Mouse (Mus musculus) urinary bladder, postnatal 4 days (tissue): Measurements from ENCODE around the gene Tnik.

Source experiments
- DNase-seq, 2 experiments: peaks; one replicate each; pipeline ENCODE4 v3.0.0; 2021 to 2022; ENCODE audit warnings: low spot score in 2 of 2

Tnik gene

DNA sequence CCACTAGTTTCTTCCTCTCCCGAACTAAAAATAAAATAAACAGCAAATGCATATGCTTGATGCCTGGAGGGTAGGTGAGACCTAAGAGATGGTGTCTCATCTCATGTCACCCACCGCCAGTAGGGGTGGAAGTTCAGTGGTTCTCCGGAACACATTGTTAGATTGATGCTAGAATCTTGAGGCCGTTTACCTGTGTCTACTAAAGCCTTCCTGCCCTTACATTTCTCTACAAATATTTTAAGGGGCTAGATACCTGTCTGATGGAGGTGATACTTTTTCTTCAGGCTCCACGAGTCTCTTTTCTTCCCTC is 1.8 kb downstream of the Tnik start:
- DNase-seq: no peak

DNA sequence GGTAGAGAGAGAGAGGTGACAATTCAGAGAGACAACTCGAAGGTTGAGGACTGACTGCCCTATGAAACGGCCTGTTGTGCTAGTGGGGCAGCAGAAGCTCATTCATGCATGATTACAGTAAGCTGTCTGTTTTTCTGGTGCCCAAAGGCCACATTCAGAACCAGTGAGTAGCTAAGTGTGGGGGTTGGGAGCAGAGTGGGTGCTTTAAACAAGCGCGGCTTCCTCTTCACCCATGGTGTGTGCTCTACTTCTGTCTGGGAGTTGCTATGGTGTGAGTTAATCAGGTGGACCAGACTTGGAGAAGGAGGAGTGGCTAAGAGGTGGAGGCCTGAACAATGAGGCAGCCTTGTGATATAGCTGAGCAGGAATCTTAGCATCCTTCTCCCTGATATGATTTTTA is 2.2 kb downstream of the Tnik start:
- DNase-seq: no peak

DNA sequence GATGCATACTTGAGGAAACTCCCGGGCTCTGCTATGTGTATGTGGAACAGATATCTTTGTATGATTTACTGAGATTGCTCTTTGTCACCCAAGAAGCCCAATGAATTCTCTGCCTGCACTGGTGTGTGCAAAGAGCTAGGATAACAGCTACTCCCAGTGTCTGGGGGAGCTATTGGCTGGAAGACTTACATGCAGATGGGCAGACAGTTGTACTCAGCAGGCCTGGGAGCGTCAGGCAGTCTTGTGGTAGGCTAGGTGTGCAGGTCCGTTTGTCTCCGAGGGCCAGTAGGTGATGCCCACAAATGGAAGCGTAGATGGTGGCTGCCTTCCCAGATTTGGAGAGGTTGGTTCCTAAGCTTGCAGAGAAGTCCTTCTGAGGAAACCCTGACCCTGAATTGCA is 2.6 kb downstream of the Tnik start:
- no peak for DNase-seq

DNA sequence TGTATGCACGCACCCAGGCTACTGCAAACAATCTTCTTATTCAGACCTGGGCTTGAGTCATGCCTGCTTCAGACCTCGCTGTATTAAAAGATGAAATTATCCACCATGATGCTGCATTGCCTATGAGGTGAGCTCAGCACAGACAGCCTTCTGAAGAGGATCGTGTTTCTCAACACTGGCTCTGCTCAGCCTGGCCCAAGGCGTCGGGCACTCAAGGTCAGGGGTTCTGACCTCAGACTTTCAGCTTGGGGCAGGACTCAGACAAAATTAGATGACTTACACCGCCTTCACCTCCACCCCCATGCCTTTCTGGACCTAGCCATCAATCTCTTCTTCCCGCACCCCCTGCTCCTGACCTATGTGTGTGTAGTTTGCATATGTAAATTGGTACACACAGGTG is 4.2 kb downstream of the Tnik start:
- no peak for DNase-seq

DNA sequence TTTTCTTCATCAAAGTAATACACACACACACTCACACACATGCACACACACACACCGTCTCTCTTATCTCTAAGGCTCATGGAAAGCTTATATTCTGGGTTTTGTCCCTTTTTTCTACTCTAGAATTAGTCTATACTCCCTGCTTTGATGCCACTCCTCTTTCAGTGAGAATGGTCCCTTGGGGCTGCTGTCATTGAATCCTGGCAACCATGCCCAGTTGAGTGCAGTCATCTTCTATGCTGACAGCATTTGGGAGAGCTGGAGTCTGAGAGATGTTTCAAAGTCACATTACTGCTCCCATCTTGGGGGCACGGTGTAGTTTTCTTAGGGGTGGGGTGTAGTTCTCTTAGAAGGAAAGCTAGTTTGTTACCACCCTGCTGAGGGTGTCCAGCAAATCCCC is 6.7 kb downstream of the Tnik start:
- no peak for DNase-seq

DNA sequence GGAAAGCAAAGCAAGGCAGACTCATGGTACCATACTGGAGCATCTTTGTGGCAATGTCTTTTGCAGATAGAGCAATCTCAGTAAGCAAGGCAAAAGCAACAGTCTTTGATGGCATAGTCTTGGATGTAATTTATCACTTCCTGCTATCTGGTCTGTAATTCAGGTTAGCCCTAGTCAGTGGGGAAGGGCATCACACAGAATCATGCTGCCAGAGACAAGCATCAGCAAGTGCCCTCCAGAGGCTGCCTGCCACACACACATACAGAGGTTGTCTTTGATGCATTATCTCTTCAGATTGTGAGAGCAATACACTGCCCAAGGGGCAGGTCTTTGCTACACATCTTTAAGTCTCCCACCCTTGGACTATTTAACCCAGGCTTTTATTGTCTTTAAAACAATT is 8.9 kb downstream of the Tnik start:
- DNase-seq: no peak

DNA sequence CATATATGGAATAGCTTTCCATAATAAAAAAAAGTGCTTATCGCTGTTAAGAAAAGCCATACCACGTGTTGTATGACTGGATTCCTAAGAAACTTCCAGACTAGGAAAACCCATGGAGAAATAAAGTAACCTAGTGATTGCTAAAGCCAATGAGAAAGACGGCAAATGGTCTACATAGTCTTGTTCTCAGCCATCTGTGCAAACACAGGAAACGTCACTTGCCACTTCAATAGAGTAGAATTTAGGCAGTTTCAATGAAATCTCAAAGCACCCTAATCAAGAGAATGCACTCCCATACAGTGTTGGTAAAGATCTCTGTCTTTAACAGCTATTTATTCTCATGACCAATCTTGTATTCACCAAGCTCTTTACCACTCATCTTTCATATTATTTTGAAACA is 11.7 kb downstream of the Tnik start:
- DNase-seq: no peak

DNA sequence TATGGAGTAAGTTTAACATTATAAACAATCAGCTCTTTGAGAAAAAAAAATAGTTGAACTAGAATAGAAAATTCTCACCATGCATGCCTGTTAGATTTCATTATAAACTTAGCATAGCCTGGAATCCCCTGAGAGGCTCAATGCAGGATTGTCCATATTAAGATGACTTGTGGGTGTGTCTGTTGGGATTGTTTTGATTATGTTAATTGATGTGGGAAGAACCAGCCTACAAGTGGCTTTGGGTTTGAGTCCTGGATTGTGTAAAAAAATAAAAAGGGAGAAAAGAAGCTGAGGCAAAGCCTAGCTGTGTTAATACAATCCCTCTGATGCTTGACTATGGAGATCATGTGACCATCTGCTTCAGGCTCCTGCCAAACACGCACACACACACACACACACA is 26.7 kb downstream of the Tnik start:
- DNase-seq: no peak

DNA sequence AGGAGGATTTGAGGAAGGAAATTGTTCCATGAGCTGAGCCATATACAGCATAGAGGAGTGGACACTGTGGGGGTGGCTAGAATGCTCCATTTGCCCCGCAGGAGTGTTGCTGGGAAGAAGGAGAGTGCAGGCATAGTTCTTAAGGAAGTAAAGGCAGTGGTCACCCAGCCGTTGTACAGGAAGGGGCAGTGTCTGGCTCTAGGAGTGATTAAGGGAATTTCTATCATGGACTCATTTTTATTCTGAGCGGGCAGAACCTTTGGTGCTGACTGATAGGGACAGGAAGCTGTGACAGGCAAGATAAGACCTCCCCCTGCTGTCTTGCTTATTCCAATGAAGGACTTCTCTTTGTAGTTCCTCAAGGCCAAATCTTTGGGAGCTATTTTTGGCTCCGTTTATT is 38.4 kb downstream of the Tnik start:
- no peak for DNase-seq

DNA sequence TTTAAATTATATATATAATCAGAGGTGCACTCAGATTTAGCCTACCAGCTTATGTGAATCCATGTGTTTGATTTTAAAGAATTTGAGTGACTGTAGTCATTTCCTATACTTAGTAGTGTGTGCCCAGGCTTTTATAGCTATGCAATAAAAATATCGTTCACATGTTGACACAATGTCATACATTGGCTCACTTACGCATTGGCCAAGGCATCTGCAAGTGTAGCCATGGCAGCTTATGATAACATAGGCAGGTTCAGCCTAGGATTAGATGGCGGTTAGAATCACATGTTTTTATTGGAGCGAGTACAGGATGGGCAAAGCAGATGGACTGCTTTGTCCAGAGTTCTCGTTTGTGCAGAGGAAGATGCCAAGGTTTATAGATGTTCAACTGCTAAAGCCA is 40.9 kb downstream of the Tnik start:
- no peak for DNase-seq

DNA sequence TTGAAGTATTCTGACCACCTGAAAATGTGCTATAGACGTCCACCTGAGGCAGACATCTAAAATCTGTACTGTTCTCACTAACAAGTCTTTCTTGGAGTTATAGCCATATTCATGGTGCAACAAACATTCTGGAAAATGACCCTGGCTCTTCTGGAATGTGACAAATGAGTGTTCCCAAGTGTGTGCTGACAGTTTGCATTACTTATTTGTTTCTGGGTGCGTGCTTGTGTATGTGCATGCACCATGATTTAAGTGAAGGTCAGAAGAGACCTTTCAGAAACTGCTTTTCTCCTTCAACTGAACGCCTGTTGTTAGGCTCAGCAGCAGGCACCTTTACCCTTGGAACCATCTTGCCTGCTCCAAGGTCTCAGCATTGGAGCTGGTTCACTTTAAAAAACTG is 43.8 kb downstream of the Tnik start:
- no peak for DNase-seq

DNA sequence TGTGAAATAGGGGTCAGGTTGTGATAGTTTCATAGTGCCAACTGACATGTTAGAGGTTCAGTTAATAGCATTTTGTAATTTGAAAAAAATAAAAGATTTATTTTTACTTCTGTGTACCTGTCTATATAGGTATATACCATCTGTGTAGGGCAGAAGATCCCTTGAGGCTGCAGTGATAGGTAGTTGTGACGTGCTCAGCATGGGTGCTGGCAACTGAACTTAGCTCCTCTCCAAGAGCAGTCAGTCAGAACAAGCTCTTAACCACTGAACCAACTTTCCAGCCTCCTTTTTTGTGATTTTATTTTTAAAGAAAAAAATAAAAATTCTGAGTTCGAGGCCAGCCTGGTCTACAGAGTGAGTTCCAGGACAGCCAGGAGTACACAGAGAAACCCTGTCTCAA is 51.4 kb downstream of the Tnik start:
- no peak for DNase-seq

DNA sequence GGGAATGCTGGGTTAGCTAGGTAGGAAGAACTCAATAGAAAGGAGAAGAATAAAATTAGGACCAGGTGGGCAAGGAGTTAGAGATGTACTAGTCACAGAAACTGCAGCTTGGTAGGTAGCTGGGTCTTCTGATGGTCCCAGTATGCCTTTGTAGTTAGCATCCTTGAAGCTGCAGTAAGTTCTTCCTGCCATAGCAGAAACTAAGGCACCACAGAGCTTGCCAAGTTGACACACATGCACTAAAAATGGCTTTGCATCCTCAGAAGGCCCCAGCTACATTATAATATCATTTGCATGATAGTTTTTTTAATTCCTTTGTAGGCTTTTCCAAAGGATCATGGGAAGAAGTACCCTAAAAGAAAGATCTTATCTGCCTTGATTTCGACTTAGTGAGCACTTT is 54.3 kb downstream of the Tnik start:
- no peak for DNase-seq

DNA sequence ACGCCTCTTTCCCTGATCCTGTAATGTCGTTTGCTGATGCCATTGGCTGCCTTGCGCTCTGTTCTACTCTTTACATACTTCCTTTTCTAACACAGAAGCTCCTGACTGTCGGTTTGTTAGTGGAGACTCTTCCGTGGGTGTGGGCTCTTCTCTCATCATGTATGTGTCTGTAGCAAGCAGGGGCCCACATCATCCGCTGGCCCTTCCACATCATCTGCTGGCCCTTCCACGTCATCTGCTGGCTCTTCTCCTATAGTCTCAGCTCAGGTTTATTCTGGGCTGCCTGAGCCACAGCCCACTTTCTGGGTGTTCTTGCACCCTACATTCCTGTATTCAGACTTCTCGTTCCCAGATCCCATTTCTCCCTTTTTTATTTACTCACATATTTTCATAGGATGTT is 58.6 kb downstream of the Tnik start:
- DNase-seq: no peak

DNA sequence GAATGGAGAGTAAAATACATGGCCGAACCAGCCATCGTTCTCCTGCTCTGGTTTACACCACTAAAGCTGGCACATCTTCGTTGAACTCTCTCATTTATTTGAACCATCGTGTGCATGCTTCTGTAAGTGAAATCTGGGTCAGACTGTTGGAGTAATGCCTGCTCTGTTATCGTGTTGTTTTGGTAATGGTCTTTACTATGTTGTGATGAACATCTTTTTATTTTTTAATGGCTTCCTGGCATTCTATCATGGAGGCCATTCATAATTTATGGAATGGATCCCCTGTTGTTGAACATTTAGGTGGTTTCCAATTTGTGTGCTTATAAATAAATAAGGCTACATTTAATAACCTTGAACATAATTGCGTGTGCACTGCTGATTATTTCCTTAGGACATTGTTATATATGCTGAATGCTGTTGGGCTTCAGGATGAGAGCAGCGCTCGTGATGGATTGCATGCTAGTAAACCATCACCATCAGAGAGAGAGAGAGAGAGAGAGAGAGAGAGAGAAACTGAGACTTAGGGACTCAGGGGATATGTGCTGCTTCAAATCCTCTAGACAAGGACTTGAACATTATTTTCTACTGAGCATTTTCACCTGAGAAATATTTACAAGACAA is 62.7 kb downstream of the Tnik start:
- no peak for DNase-seq

DNA sequence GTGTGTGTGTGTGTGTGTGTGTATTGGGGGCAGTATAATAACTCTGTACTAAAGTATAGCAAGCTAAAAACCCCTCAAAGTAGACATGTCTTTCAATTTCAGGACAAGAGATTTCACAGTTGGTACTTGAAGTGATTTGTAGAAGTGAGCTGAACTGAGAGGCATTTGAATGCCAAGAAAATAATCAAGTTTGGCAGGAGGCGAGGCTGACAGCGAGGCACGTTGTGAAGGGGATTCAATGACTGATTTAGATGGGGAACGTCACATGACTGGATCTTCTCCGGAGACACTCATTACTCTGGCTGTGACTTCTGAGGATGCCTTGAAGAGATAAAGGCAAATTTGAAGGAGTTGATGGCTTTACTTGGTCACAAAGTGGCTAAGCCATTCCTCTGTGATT is 69.3 kb downstream of the Tnik start:
- no peak for DNase-seq

DNA sequence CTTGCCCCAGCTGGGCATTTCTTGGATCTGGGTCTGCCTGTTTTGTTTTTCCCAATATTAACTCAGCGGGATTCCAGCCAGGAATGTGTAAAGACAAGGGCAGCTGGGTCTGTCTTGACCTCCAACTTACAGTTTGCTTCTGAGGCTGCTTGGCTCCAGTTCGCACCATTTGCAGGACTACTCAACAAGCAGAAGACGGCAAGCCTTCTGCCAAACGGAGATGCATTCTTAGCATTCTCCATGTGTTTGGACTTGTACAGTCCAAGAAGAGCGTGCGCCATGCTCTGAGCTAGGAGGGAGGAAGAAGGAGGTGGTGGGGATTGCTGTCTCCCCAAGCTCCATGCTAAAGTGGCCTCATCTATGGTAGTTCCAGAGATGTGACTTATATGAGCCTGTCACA is 70.9 kb downstream of the Tnik start:
- DNase-seq: no peak

DNA sequence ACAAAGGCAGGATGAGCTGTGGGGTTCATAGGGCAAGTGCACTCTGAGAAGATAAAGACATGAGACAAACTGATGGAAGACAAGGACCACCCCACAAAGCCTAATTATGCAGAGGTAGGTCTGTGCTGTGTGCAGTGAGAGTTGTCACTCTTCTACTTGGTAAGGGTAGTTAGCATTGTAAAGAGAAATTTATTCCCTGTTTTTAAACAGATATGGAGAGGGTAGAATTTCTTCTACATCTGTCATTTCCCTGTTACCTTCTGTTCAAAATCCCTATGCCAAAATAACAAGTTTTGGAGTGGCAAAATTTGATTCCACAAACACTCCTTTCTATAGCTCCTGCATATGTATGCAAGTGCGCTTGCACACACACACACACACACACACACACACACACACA is 71.5 kb downstream of the Tnik start:
- no peak for DNase-seq

DNA sequence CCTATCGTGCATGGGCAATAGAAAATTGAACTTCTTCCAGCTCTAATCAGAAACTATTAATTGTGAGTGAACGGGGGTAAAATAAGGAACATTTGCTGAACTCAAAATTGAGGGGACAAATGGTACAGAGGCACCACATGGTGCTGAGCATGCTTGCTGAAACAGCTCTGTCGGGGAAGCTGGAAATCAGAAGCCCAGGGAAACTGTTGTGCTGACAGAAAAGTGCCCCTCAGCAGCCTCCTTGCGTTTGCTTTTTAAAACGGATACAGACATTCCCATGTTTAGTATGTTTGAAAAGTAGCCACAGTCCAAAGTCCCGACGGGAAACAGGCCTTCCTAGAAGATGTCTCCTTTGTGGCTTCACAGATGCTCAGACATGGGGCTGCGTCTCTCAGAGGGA is 77.1 kb downstream of the Tnik start:
- DNase-seq: no peak

DNA sequence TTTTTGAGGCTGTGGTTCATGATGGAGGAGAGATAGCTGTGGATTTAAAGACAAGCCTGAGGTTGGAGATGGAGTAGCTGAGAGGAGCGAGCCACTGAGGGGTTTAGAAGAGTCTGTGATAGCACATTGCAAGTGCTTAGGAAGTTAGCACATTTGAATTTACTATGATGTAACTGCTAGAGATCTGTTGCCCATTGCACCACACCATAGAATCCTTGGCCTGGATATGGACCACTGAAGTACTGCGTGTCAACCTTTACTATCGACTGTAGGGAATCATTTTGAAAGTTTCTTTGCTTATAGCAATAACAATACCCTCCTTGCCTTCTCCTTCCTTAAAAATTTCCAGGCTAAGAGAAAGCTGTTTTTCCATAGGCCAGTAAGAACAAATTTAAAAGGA is 80.2 kb downstream of the Tnik start:
- no peak for DNase-seq

DNA sequence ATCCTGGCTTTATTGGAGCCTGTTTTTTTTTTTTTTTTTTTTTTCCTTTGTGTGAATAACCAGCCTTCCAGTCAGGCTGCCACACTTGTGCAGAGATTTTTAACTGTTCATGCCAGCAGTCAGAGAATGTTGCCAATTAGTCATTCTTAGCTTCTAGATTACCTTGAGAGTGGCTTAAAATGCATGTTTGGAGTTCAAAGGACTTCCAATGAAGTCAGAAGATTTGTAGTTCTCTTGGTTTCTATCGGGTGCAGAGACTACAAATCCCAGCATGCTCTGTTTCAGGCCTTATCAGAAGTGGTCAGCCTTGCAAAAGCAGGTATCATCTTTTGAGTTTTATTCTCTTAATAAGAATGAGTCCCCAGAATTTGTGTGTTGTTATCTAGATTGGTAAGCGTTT is 80.6 kb downstream of the Tnik start:
- DNase-seq: no peak

DNA sequence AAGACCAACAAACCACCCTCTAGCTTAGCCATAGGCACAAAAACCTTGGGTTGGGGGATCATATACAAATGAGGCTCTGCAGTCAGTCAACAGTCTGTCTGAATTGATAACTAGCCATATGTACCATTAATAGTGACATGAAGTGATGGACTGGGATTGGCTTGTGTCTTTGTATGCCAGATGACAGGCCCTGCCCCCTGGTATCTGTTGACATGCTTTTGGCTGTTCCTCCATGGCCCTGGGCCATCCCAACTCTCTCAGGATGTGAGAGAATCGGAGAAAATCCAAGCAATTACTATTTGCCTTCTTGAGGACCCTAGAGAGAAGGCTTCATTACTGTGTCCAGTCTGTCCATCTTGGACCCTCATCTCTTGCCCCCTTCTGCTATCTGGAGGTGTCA is 82.4 kb downstream of the Tnik start:
- DNase-seq: no peak

DNA sequence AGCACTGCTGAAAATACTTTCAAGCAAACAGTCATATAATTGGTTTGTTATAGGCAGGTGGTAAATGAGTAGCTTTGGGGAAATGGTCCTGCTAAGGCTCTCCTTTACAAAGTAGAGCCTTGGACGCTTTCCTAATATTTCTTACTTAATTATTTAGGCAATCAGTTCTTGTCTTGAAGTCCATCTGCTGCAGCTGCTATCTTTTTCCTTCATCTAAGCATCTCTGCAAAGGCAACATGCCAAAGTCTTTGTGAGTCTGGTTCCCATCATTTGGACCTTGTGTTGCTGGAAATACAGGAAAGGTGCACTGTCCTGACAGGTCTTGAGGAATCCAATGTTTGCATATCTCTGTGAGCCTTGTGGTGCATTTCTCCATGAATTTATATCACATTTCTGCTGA is 82.9 kb downstream of the Tnik start:
- DNase-seq: no peak

DNA sequence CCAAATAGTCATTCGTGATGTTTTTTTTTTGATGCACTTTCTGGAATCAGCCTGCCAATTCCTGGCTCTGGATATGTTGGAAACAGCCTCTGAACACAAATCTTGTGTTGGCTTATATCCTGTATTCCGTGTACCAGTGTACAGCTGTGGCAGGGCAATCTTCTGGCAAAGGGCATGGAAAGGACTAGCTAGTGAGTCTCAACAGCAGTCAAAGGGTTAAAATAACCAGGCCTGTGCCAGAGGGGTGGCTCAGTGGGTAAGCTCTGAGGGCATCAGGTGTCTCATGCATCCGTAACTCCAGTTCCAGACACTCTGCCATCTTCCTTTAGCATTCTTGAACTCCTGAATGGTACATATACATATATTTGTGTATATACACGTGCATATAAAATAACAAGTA is 83.5 kb downstream of the Tnik start:
- DNase-seq: no peak

DNA sequence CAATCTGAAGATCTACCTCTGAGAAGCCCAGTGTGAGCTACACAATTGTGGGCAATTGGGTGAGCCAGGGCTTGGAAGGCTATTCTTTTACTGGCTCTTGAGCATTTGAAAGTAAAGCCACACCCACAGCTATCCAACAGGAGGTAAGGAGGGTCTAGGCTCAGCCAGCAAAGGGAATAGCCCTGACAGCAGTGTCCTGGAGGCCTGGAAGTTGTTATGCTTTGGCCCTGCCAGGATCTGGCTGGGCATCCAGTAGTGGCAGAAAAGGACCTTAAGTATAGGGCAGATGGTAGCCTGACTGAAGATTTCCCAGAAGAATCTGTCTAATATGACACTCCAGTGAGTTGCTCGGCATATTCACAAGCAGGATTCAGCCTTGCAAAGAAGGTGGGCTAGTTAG is 85.7 kb downstream of the Tnik start:
- no peak for DNase-seq
